Mouse (Mus musculus): Measurements from ENCODE around the gene Msi2.

Msi2 gene

GRCm38 (mm10) chr11:88309059-88309700 is 409.1 kb downstream of the Msi2 start:
- DNase-seq (ENCODE audit: low spot score), result no peak

- DNase-seq (ENCODE audit: low spot score), result no peak
Observed at GRCm38 (mm10) chr11:88307616-88308543, 410.4 kb downstream of the Msi2 start.

- DNase-seq (ENCODE audit: low spot score), result no peak
Observed at GRCm38 (mm10) chr11:88305759-88306158, 412.6 kb downstream of the Msi2 start.

GRCm38 (mm10) chr11:88301619-88302018 is 416.7 kb downstream of the Msi2 start:
- DNase-seq (ENCODE audit: low spot score), result peak; percentile 48

- DNase-seq (ENCODE audit: low spot score), result no peak
Observed at GRCm38 (mm10) chr11:88299345-88299744, 419.0 kb downstream of the Msi2 start.

GRCm38 (mm10) chr11:88297526-88297925 is 420.8 kb downstream of the Msi2 start:
- no peak for DNase-seq (ENCODE audit: low spot score)

- no peak for DNase-seq (ENCODE audit: low spot score)
Observed at GRCm38 (mm10) chr11:88295298-88295697, 423.0 kb downstream of the Msi2 start.

- DNase-seq (ENCODE audit: low spot score), result peak; percentile 25
Observed at GRCm38 (mm10) chr11:88294394-88294710, 424.0 kb downstream of the Msi2 start.

GRCm38 (mm10) chr11:88293631-88294393 is 424.5 kb downstream of the Msi2 start, which contains the start of gene Ccdc182:
Gene Ccdc182 (plus strand): TSS chr11:88294058.
- DNase-seq (ENCODE audit: low spot score), result no peak

- no peak for DNase-seq (ENCODE audit: low spot score)
Observed at GRCm38 (mm10) chr11:88291688-88292087, 426.6 kb downstream of the Msi2 start.

GRCm38 (mm10) chr11:88291245-88291644 is 427.1 kb downstream of the Msi2 start:
- no peak for DNase-seq (ENCODE audit: low spot score)

Data from testis, postnatal 14 days (tissue).